17 mouse cellular contexts compared by ENCODE assay signal in genomic region chr15:23316766-23317165, GRCm38 (mm10).
A peak's percentile ranks its signal among the peaks of the same experiment; 100 is the strongest.
DNase-seq lines count a peak whose midpoint lies in the region; TF ChIP-seq lines count a peak whose summit lies in the region.
"Had no signal": no experiment of that assay in that cellular context is flagged by ENCODE, and none has a peak within 500 bp of the region (broad histone marks: within the 10 kb centered on the region; RNA-seq: fewer than 3 reads in every experiment).

No protein-coding gene starts in this region.

- DNase-seq in cerebellum, adult 11 months = peak; percentile 43
- DNase-seq in cerebellum, adult 2 months = peak; percentile 52 to 80
- peak; percentile 71 to 78 for DNase-seq in cerebellum, postnatal 10 days
- DNase-seq in thymus, postnatal 10 days (ENCODE audit: low spot score in 2 of 2) = no peak
- no peak for DNase-seq in layer of hippocampus, postnatal 25 days (ENCODE audit: extremely low spot score in 1 of 2, low spot score in 1 of 2)
- DNase-seq in kidney, adult 9 months = no peak
- DNase-seq: adrenal gland, postnatal 14 days; embryo, embryonic 11 days; gastrocnemius, adult 2 months; gastrocnemius, postnatal 25 days; heart, postnatal 36 days had no signal

- H3K27ac ChIP-seq in cerebellum, adult 2 months (ENCODE audit: insufficient read depth, low read length) = no peak overlapping the region
- H3K27ac ChIP-seq: embryonic facial prominence, embryonic 15.5 days; forebrain, embryonic 10.5 days; gastrocnemius, adult 2 months; heart, embryonic 13.5 days had no signal

- no peak for TF ChIP-seq POLR2A in cerebellum, adult 2 months (IDR thresholded peaks at IDR 0.05; ENCODE audit: borderline replicate concordance, insufficient read depth, low read length)

- H3K4me1 ChIP-seq in cerebellum, adult 2 months (ENCODE audit: control insufficient read depth, insufficient read depth, low read length) = no peaks in the 10 kb centered on the region; the same call in 1 of the 2 replicates
- H3K4me1 ChIP-seq: embryonic facial prominence, embryonic 15.5 days; forebrain, embryonic 10.5 days; heart, embryonic 13.5 days had no signal

- no peak for TF ChIP-seq CTCF in cerebellum, adult 2 months (IDR thresholded peaks at IDR 0.05; ENCODE audit: borderline replicate concordance, insufficient read depth, low read depth, low read length)

- WGBS in cerebellum, adult 2 months = 55% methylated on average over 3 of the region's 3 CpGs

- no peak overlapping the region for H3K4me3 ChIP-seq in cerebellum, adult 2 months (replicated peaks; ENCODE audit: insufficient read depth, low read depth, low read length)
- H3K4me3 ChIP-seq: embryonic facial prominence, embryonic 15.5 days; erythroblast, embryonic 14.5 days; forebrain, embryonic 10.5 days; gastrocnemius, adult 2 months; heart, embryonic 13.5 days had no signal

- H3K27me3 ChIP-seq in cerebellum, adult 2 months (ENCODE audit: control insufficient read depth, insufficient read depth, low read length) = no peaks in the 10 kb centered on the region
- H3K27me3 ChIP-seq: CH12.LX; embryonic facial prominence, embryonic 15.5 days; heart, embryonic 13.5 days; Patski had no signal

Comparison
In these comparisons a context has a peak if more than half of its experiments do, and no peak if none do; other contexts are left out.
1. DNase-seq: peak in cerebellum, adult 11 months (single experiment), cerebellum, adult 2 months (2 of 2) and cerebellum, postnatal 10 days (2 of 2); none in thymus, postnatal 10 days (0 of 2), layer of hippocampus, postnatal 25 days (0 of 2) and kidney, adult 9 months (single experiment).